Mouse (Mus musculus) intestine, embryonic 15.5 days (tissue): ENCODE results near the gene Foxn3. TPM values are rescaled to one million over a fixed set of nuclear protein-coding genes. Genes with fewer than 3 reads are reported as not detected.

Source experiments
- ATAC-seq: fragments of 200-750 bp; cut with Nextera tagmentation; 2 replicates; pipeline ENCODE4 v1.8.0; 2017; ENCODE audit warnings: moderate TSS enrichment, moderate library complexity
- H3K27ac ChIP-seq: fragments of 300-500 bp; sonication (generic); 2 replicates; pipeline ENCODE4 v1.5.1; 2015; ENCODE audit warnings: mild to moderate bottlenecking, inconsistent platforms
- H3K27me3 ChIP-seq: fragments of 300-500 bp; sonication (generic); replicated peaks from 2 replicates; pipeline ENCODE4 v1.6.1; 2015; ENCODE audit warnings: inconsistent platforms
- H3K36me3 ChIP-seq: fragments of 300-500 bp; sonication (generic); 2 replicates; pipeline ENCODE4 v1.6.1; 2015; ENCODE audit warnings: inconsistent platforms
- H3K4me1 ChIP-seq: fragments of 300-500 bp; sonication (generic); replicated peaks from 2 replicates; pipeline ENCODE4 v1.6.1; 2015; ENCODE audit warnings: inconsistent platforms
- H3K4me2 ChIP-seq: fragments of 300-500 bp; sonication (generic); replicated peaks from 2 replicates; pipeline ENCODE4 v1.6.1; 2015; ENCODE audit warnings: mild to moderate bottlenecking, inconsistent platforms
- H3K4me3 ChIP-seq: fragments of 300-500 bp; sonication (generic); replicated peaks from 2 replicates; pipeline ENCODE4 v1.5.1; 2015; ENCODE audit warnings: inconsistent platforms
- H3K9ac ChIP-seq: fragments of 300-500 bp; sonication (generic); 2 replicates; pipeline ENCODE4 v1.6.1; 2015; ENCODE audit warnings: inconsistent platforms
- H3K9me3 ChIP-seq: fragments of 300-500 bp; sonication (generic); 2 replicates; pipeline ENCODE4 v1.6.1; 2016; ENCODE audit warnings: inconsistent platforms
- WGBS: fragments of 180-500 bp; shearing (Covaris S2); methylation state at CpG from one replicate; pipeline ENCODE4 v1.1.7; 2015; 5-methylcytosine and 5-hydroxymethylcytosine counted together
- polyA plus RNA-seq: library from polyadenylated mRNA; unstranded; fragments of >200 nt; fragmentation: Nextera tagmentation; extraction: Ambion mirVana; gene quantifications from 2 replicates; pipeline ENCODE4 v1.2.1, GENCODE M21; 2015

The Foxn3 gene
- polyA plus RNA-seq, 1 experiment from 2014 or later: 57.3 TPM

DNA sequence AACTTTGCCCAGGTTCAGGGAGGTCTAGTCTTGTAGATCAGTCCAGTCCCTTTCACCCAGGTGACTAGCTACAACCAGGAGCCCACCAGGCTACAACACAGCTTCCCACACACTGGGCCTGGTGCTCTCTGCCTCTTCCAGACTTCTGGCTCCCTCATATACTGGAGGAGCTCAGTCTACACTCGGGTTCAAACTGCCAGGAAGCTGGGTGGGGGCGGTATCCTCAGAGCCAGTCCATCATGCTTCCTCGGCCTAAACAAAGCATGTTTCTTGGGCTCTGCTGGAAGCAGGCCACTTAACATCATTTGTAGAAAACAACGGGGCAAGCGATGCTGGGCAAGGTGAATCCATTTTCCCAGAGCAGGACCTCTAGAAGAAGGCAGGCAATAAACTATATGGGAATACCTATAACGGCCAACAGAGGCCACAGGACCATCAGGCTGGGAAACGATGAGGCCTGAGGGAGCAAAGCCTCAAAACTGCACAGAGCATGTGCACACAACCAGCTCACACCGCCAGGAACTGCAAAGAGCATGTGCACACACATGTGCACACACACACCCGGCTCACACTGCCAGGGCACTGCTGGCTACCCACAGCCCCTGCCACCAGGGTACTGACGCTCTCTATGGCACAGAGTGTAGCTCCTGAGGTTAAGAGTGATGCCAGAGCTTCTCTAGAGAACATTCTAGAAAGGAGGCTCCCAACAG is 214.3 kb downstream of the Foxn3 start:
- no peak overlapping the region for H3K4me2 ChIP-seq
- H3K27me3 ChIP-seq: no peaks in the 10 kb centered on the region
- no peaks in the 10 kb centered on the region for H3K9me3 ChIP-seq
- peak; percentile 2; the same call in 1 of the 2 replicates for ATAC-seq
- H3K4me1 ChIP-seq: peaks cover 58% of the 10 kb centered on the region
- peak overlapping the region; percentile 74 for H3K27ac ChIP-seq
- 51% methylated on average over 10 of the region's 10 CpGs for WGBS
- no peak overlapping the region for H3K9ac ChIP-seq
- no peak overlapping the region for H3K4me3 ChIP-seq
- H3K36me3 ChIP-seq: no peaks in the 10 kb centered on the region

DNA sequence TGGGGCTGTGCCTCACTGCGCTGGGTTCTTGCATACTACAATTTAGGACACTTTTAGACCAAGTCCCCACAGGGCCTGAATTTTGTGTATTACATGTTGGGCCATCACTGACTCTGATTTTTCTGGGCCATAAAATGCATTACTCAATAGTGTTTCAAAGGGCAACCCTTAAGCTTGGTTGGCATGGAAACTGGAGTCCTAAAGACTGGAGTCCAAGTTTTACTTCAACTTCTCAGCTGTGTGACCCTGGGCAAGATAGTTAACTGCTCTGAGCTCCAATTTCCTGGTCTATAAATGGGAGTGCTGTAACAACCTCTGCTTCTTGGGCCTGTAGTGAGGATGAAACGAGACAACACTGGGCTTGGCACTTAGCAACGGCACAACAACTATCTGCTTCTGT is 215.9 kb downstream of the Foxn3 start:
- Histone ChIP-seq H3K4me1 (peaks cover 46% of the 10 kb centered on the region), H3K27me3 (no peaks in the 10 kb centered on the region)
- WGBS: 53% methylated on average over 3 of the region's 3 CpGs

DNA sequence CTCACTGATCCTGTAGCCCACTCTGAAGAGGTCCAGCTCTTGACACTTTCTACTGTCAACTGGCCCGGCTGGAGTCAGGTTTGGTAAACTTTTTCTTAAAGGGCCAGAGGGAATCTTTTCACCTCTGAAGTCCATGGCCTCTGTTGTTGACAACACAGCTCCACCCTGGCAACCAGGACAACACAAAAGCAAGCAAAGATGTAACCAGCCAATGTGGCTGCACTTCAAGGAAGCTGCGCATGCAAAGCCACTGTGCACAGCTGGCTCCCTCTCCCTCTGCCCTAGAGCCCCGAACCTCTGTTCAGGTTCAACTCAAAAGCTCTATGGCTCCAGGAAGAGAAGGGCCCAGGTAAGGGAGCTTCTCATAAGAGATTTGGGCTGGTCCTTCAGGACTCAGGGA is 216.4 kb downstream of the Foxn3 start:
- peak overlapping the region; percentile 29 for H3K27ac ChIP-seq
- H3K36me3 ChIP-seq: no peaks in the 10 kb centered on the region
- no peaks in the 10 kb centered on the region for H3K27me3 ChIP-seq
- H3K4me3 ChIP-seq: no peak overlapping the region
- ATAC-seq: no peak
- no peak overlapping the region for H3K9ac ChIP-seq
- H3K4me1 ChIP-seq: peaks cover 47% of the 10 kb centered on the region
- no peaks in the 10 kb centered on the region for H3K9me3 ChIP-seq
- H3K4me2 ChIP-seq: no peak overlapping the region
- 64% methylated on average over 3 of the region's 3 CpGs for WGBS

More for the DNA sequence above, 215.9 kb downstream of the Foxn3 start:
- ATAC-seq: peak; percentile 61
- Histone ChIP-seq H3K4me2 (no peak overlapping the region), H3K9ac (no peak overlapping the region), H3K4me3 (no peak overlapping the region), H3K9me3 (no peaks in the 10 kb centered on the region), H3K27ac (peak overlapping the region; percentile 74), H3K36me3 (no peaks in the 10 kb centered on the region)

DNA sequence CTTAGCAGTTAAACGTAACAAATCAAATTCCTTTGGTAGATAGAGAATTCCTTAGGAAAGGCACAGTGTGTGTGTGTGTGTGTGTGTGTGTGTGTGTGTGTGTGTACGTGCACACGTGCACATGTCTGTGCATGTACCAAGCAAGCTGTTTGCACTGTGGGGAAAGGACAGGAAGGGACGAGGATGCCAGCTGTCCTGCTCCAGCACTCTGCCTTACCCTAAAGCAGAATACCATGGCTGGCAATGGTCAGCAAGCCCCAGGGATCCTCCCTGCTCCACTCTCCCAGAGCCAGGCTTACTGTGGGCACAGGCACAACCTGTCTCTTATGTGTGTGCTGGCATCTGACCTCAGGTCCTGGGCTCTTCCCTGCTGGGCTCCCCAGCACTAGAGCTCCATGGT is 218.1 kb downstream of the Foxn3 start:
- no peak overlapping the region for H3K27ac ChIP-seq
- no peaks in the 10 kb centered on the region for H3K27me3 ChIP-seq
- no peaks in the 10 kb centered on the region for H3K36me3 ChIP-seq
- no peak overlapping the region for H3K4me3 ChIP-seq
- no peaks in the 10 kb centered on the region for H3K9me3 ChIP-seq
- WGBS: 74% methylated on average over 4 of the region's 4 CpGs
- peaks cover 53% of the 10 kb centered on the region for H3K4me1 ChIP-seq
- no peak overlapping the region for H3K9ac ChIP-seq
- ATAC-seq: no peak
- no peak overlapping the region for H3K4me2 ChIP-seq

DNA sequence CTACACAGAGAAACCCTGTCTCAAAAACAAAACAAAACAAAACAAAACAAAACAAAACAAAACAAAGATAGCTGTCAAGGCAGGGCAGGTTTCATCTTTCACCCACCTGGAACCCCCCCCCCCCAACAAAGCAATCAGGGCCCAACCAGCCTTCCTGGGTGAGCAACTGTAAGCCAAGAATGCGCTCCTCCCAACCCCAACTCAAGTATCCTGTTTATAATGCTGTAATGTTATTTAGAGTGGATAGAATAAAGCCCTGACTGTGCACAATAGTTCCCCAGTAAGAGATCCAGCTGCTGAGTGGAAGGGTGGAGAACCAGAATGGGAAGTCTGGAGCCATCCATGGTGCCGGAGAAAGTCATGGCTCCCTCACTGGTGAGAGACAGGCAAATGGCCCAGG is 220.0 kb downstream of the Foxn3 start:
- Histone ChIP-seq H3K4me1 (peaks cover 39% of the 10 kb centered on the region), H3K27me3 (no peaks in the 10 kb centered on the region), H3K9me3 (no peaks in the 10 kb centered on the region), H3K9ac (no peak overlapping the region), H3K27ac (no peak overlapping the region), H3K4me2 (no peak overlapping the region), H3K4me3 (no peak overlapping the region), H3K36me3 (no peaks in the 10 kb centered on the region)
- no peak for ATAC-seq
- WGBS: 91% methylated on average over 2 of the region's 2 CpGs

DNA sequence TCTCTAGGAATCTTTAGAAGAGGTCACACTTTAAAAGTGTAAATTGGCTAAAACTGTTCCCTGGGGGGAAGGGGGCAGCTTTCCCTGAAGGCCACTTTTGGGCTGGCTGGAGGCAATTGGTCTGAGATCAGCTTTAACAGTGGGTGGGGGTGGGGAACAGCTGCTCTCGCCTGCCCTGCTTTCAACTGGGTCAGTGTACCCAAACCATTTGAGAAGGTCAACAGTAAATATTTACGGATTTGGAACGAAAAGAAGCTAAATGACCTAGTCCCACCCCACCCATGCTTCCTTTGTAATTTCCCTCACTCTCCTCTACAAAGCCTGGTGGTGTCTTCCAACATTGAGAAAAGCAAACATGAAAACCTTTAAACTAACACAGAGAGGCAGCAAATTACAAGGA is 221.2 kb downstream of the Foxn3 start:
- H3K27ac ChIP-seq: no peak overlapping the region
- H3K27me3 ChIP-seq: no peaks in the 10 kb centered on the region
- H3K4me2 ChIP-seq: no peak overlapping the region
- peaks cover 30% of the 10 kb centered on the region for H3K4me1 ChIP-seq
- H3K9me3 ChIP-seq: no peaks in the 10 kb centered on the region
- ATAC-seq: no peak
- H3K36me3 ChIP-seq: no peaks in the 10 kb centered on the region
- no peak overlapping the region for H3K4me3 ChIP-seq
- no peak overlapping the region for H3K9ac ChIP-seq
- WGBS: 16% methylated on average over 3 of the region's 3 CpGs

DNA sequence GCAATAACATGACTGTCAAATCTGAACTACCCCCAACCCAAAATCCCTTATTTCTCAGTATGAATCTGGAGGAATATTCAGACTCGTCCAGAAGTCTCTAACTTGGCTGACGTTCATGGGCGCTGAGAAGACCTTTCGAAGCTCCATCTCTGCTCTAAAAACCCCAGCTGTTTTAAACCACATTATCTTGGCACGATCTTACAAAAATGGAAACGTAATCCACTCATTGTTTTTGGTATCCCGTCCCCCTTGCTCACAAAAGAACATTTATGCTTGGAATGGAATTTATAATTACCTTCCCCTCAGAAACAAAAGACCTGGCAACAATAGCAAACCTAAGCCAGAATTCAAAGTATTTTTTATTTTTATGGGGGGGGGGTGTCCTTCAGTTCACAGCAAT is 221.6 kb downstream of the Foxn3 start:
- no peak overlapping the region for H3K4me3 ChIP-seq
- H3K27me3 ChIP-seq: no peaks in the 10 kb centered on the region
- no peaks in the 10 kb centered on the region for H3K9me3 ChIP-seq
- H3K27ac ChIP-seq: no peak overlapping the region
- no peak overlapping the region for H3K4me2 ChIP-seq
- WGBS: 44% methylated on average over 7 of the region's 7 CpGs
- peaks cover 31% of the 10 kb centered on the region for H3K4me1 ChIP-seq
- no peak for ATAC-seq
- H3K36me3 ChIP-seq: no peaks in the 10 kb centered on the region
- H3K9ac ChIP-seq: no peak overlapping the region

DNA sequence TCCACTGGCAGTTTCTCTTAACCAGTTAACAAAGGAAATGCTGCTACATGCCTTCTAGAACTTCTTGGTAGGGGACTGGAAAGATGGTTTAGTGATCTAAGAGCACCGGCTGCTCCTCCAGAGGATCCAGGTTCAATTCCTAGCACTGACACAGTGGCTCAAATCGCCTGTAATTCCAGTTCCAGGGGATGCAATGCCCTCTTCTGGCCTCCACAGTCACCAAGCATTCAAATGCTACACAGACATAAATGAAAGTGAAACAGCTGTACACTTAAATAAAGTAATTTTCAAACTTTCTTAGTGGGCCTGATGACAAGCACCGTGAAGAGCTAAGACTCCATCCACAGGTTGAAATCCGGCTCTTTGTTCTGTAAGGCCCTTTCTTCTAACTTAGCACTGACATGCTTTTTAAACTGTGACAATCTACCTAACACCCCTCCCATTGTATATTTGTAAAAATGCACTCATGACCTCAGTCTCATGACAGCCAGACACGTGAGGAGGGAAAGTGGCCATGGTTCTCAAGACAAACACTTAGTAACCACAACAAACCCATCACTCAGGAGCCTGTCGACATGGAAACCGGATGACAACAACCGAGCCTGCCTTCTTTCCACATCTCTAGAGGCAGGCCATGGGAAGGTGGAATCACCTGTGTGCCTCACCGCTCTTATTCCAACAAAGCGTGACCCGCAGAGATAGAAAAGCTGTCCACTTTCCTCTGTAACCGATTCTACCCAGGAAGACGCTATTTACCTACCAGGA is 222.8 kb downstream of the Foxn3 start:
- Histone ChIP-seq H3K9ac (no peak overlapping the region), H3K4me3 (no peak overlapping the region), H3K27ac (no peak overlapping the region), H3K4me1 (peaks cover 32% of the 10 kb centered on the region), H3K9me3 (no peaks in the 10 kb centered on the region), H3K27me3 (no peaks in the 10 kb centered on the region), H3K36me3 (no peaks in the 10 kb centered on the region), H3K4me2 (no peak overlapping the region)
- WGBS: 72% methylated on average over 13 of the region's 13 CpGs
- no peak for ATAC-seq

DNA sequence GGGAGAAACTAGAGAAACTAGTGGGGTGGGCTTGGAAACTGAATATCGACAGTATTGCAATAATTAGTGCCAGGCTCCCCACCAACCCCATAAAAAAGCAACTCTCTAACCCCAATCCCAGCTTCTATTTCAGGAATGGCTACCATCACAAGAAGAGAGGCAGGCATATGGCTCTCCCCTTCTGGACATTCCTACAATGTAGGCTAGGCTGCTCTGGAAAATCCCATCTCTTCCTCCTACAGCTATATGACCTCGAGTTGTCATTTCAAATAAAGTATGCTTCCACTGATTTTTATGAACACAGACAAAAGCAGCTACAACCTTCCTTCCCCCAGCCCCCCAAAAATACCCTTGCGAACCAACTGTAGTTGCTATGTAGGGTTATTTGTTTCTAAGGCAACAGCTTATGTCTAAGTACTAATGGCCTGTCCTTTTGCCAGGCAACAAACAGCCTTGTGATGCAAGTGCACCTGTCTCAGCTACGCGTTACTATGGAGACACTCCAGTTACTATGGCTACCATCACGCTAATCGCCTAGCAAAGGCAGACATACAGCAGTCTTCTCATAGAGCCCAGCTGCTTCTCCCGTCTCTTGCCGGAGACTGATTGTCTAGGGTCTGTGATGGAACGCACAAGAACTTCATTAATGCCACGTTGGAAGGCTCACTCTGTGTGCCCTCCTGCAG is 223.6 kb downstream of the Foxn3 start:
- H3K9me3 ChIP-seq: no peaks in the 10 kb centered on the region
- H3K4me2 ChIP-seq: no peak overlapping the region
- no peak overlapping the region for H3K4me3 ChIP-seq
- no peak overlapping the region for H3K27ac ChIP-seq
- WGBS: 87% methylated on average over 11 of the region's 11 CpGs
- ATAC-seq: peak; percentile 37; the same call in 1 of the 2 replicates
- H3K27me3 ChIP-seq: no peaks in the 10 kb centered on the region
- no peak overlapping the region for H3K9ac ChIP-seq
- peaks cover 28% of the 10 kb centered on the region for H3K4me1 ChIP-seq
- no peaks in the 10 kb centered on the region for H3K36me3 ChIP-seq

DNA sequence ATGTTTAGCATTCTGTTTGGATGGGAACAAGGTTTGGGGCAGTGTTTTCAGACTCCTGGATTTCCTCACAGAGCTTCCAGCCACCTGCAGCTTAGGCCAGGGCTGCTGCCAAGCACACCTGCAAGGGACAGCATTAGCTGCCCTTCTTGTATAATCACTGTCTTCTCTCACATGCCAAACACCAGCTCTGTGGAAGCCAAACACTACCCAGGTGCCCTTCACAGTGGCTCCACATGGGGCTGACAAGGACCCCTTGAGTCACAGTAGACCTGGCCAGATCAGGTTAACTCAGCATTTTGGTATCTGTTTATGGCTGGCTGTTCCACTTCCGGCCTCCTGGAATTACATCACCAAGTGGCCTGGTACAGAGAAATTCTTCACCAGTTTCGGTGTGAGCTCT is 224.6 kb downstream of the Foxn3 start:
- ATAC-seq: no peak
- Histone ChIP-seq H3K36me3 (no peaks in the 10 kb centered on the region), H3K9me3 (no peaks in the 10 kb centered on the region), H3K4me3 (no peak overlapping the region), H3K4me1 (peaks cover 28% of the 10 kb centered on the region), H3K9ac (no peak overlapping the region), H3K27ac (no peak overlapping the region), H3K27me3 (no peaks in the 10 kb centered on the region), H3K4me2 (no peak overlapping the region)
- WGBS: 84% methylated on average over 2 of the region's 2 CpGs

DNA sequence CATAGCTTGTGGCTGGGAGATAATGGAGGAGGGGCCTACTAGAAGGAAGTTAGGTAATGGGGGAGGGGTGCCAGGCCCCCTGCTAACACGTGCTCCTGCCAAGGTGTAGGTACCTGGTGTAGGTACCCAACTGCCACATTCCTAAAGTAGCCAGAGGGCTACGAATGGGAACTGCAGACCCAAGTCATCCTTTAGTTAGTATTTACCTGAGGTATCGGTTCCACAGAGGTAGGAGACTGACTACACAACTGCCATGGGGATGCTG is 226.3 kb downstream of the Foxn3 start:
- no peak for ATAC-seq
- Histone ChIP-seq H3K4me3 (no peak overlapping the region), H3K27ac (0 out of 2 replicates have a peak overlapping the region, but pooled peaks have one; percentile 4), H3K9ac (no peak overlapping the region), H3K9me3 (no peaks in the 10 kb centered on the region), H3K4me2 (no peak overlapping the region), H3K27me3 (no peaks in the 10 kb centered on the region), H3K36me3 (no peaks in the 10 kb centered on the region), H3K4me1 (peaks cover 24% of the 10 kb centered on the region)
- 77% methylated on average over 3 of the region's 3 CpGs for WGBS

DNA sequence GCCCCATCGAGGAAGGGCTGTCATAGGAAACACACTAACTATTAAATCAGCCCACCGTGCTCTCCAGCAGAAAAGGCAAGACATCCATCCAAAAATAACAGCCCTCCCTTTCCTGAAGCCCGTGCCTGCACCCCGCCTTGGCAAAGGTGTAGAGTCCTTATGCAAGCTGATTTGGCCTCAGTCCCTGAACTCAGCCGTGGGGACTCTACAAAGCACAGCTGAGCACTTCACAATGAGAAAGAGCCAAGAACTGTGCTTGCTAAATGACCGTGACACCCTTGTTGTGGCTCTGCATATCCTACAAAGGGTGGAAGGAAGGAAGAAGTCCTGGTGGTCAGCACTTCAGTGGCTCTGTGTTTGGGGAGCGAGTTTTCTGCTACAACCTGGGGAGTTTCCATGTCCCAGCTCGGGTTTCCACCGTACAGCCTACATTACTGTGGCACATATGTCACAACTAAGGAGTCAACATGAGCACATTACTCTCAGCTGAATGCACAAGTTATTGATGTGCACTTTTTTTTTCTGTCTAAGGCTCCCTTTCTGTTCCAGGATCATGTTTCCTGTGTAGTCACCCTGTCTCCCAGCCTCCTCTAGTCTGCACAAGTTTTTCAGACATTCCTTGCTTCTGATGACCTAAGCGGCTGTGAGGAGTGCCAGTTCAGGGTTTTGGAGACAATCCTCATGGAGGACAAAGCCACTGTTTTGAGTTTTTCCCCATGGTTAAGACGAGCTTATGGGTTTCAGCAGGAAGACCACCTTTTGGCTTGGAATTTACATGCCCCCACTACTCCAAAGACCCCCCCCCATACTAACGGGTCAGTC is 226.8 kb downstream of the Foxn3 start:
- Histone ChIP-seq H3K27me3 (no peaks in the 10 kb centered on the region), H3K9me3 (no peaks in the 10 kb centered on the region), H3K4me1 (peaks cover 21% of the 10 kb centered on the region), H3K4me3 (no peak overlapping the region), H3K36me3 (no peaks in the 10 kb centered on the region), H3K9ac (no peak overlapping the region), H3K27ac (0 out of 2 replicates have a peak overlapping the region, but pooled peaks have one; percentile 4), H3K4me2 (no peak overlapping the region)
- peak; percentile 18; the same call in 1 of the 2 replicates for ATAC-seq
- WGBS: 53% methylated on average over 12 of the region's 12 CpGs
